Mouse (Mus musculus): Measurements from ENCODE around the gene Birc5.
"Not testable (repeated sequence)": the region's sequence is repeated elsewhere in the genome, so short reads cannot be mapped to it uniquely, and the experiment has no call there.

The Birc5 gene

GRCm38 (mm10) chr11:117848985-117849671 is at the start of gene Birc5:
Gene Birc5 (plus strand): TSS chr11:117849251.
- in situ Hi-C loops (cut with MseI, MboI) = no loop called here

GRCm38 (mm10) chr11:117800038-117800437 is 49.0 kb upstream of the Birc5 start:
- in situ Hi-C loops (cut with MseI, MboI) = no loop called here

- in situ Hi-C loops (cut with MseI, MboI) = no loop called here
These were observed 47.4 kb upstream of the Birc5 start for GRCm38 (mm10) chr11:117801650-117802049.

- in situ Hi-C loops (cut with MseI, MboI) = no loop called here
These were observed 45.8 kb upstream of the Birc5 start for GRCm38 (mm10) chr11:117803166-117803688.

- in situ Hi-C loops (cut with MseI, MboI) = no loop called here
These were observed 42.3 kb upstream of the Birc5 start for GRCm38 (mm10) chr11:117806781-117807180.

- in situ Hi-C loops (cut with MseI, MboI) = no loop called here
These were observed 39.4 kb upstream of the Birc5 start, which contains the start of the genes Gm20708 and Syngr2 for GRCm38 (mm10) chr11:117809407-117810311. Gene Gm20708 (plus strand): TSS chr11:117809668. Gene Syngr2 (plus strand): TSS chr11:117809668.

GRCm38 (mm10) chr11:117810401-117811046 is 38.5 kb upstream of the Birc5 start:
- in situ Hi-C loops (cut with MseI, MboI) = no loop called here

GRCm38 (mm10) chr11:117813867-117814266 is 35.2 kb upstream of the Birc5 start:
- in situ Hi-C loops (cut with MseI, MboI) = no loop called here

- in situ Hi-C loops (cut with MseI, MboI) = no loop called here
These were observed 34.2 kb upstream of the Birc5 start for GRCm38 (mm10) chr11:117814704-117815366.

- in situ Hi-C loops (cut with MseI, MboI) = not testable (repeated sequence)
These were observed 33.2 kb upstream of the Birc5 start for GRCm38 (mm10) chr11:117815850-117816249.

GRCm38 (mm10) chr11:117816389-117816996 is 32.6 kb upstream of the Birc5 start:
- in situ Hi-C loops (cut with MseI, MboI) = no loop called here

- in situ Hi-C loops (cut with MseI, MboI) = no loop called here
These were observed 30.0 kb upstream of the Birc5 start for GRCm38 (mm10) chr11:117819095-117819494.

- in situ Hi-C loops (cut with MseI, MboI) = no loop called here
These were observed 28.9 kb upstream of the Birc5 start for GRCm38 (mm10) chr11:117820173-117820572.

GRCm38 (mm10) chr11:117821868-117822267 is 27.2 kb upstream of the Birc5 start:
- in situ Hi-C loops (cut with MseI, MboI) = no loop called here

- in situ Hi-C loops (cut with MseI, MboI) = no loop called here
These were observed 26.3 kb upstream of the Birc5 start for GRCm38 (mm10) chr11:117822728-117823241.

GRCm38 (mm10) chr11:117823411-117823810 is 25.6 kb upstream of the Birc5 start:
- in situ Hi-C loops (cut with MseI, MboI) = no loop called here

- in situ Hi-C loops (cut with MseI, MboI) = no loop called here
These were observed 24.7 kb upstream of the Birc5 start for GRCm38 (mm10) chr11:117824060-117824969.

- in situ Hi-C loops (cut with MseI, MboI) = no loop called here
These were observed 23.5 kb upstream of the Birc5 start, which contains the start of the genes Afmid and Tk1 for GRCm38 (mm10) chr11:117825333-117826101. Gene Afmid (plus strand): TSS chr11:117825924. Gene Tk1 (minus strand): TSS chr11:117826092.

GRCm38 (mm10) chr11:117826164-117826563 is 22.9 kb upstream of the Birc5 start:
- in situ Hi-C loops (cut with MseI, MboI) = no loop called here

All from mouse trophoblast stem cell (cell line).